Mouse (Mus musculus) 3134 (cell line): ENCODE results near the gene Slc4a2.

Experiments
- DNase-seq: peaks from one replicate; pipeline ENCODE4 v3.0.0-alpha.2; 2011; ENCODE audit warnings: low spot score; ENCODE audit not compliant: insufficient read length; ENCODE audit errors: extremely low read depth

Slc4a2 gene

GRCm38 (mm10) chr5:24425421-24426036, 1.9 kb downstream of the Slc4a2 start:
- no peak for DNase-seq

GRCm38 (mm10) chr5:24426037-24426432, 2.4 kb downstream of the Slc4a2 start:
- no peak for DNase-seq

- DNase-seq, result no peak
These were observed 3.1 kb downstream of the Slc4a2 start for GRCm38 (mm10) chr5:24426556-24427284.

- no peak for DNase-seq
These were observed 3.6 kb downstream of the Slc4a2 start for GRCm38 (mm10) chr5:24427285-24427633.

GRCm38 (mm10) chr5:24427981-24428402, 4.4 kb downstream of the Slc4a2 start:
- no peak for DNase-seq

GRCm38 (mm10) chr5:24428596-24428995, 5.0 kb downstream of the Slc4a2 start:
- no peak for DNase-seq

GRCm38 (mm10) chr5:24433993-24434392, 10.4 kb downstream of the Slc4a2 start:
- DNase-seq, result no peak

- no peak for DNase-seq
These were observed 17.6 kb downstream of the Slc4a2 start for GRCm38 (mm10) chr5:24441187-24441586.

- DNase-seq, result no peak
These were observed 18.4 kb downstream of the Slc4a2 start for GRCm38 (mm10) chr5:24442029-24442428.

GRCm38 (mm10) chr5:24443204-24443603, 19.6 kb downstream of the Slc4a2 start:
- no peak for DNase-seq

GRCm38 (mm10) chr5:24443927-24444326, 20.3 kb downstream of the Slc4a2 start:
- no peak for DNase-seq

- peak; percentile 90 for DNase-seq
These were observed 21.2 kb downstream of the Slc4a2 start, which contains the start of gene Fastk for GRCm38 (mm10) chr5:24444746-24445427. TSS of gene Fastk (minus strand) at chr5:24445287.

- no peak for DNase-seq
These were observed 21.9 kb downstream of the Slc4a2 start for GRCm38 (mm10) chr5:24445428-24446080.

- DNase-seq, result no peak
These were observed 23.0 kb downstream of the Slc4a2 start for GRCm38 (mm10) chr5:24446630-24447029.

- peak; percentile 89 for DNase-seq
These were observed 24.1 kb downstream of the Slc4a2 start, which contains the start of gene Tmub1 for GRCm38 (mm10) chr5:24447624-24448298. TSS of gene Tmub1 (minus strand) at chr5:24447854.

GRCm38 (mm10) chr5:24451264-24452029, 27.8 kb downstream of the Slc4a2 start:
- DNase-seq, result peak; percentile 96

GRCm38 (mm10) chr5:24452030-24452690, 28.5 kb downstream of the Slc4a2 start, which contains the start of gene Agap3:
TSS of gene Agap3 (plus strand) at chr5:24452177.
- DNase-seq, result no peak

- peak; percentile 67 for DNase-seq
These were observed 29.1 kb downstream of the Slc4a2 start for GRCm38 (mm10) chr5:24452691-24453233.
